Mouse (Mus musculus) hematopoietic stem cell, adult 5-6 weeks (primary cell): ENCODE results near the gene Zfp616. TPM values are rescaled to one million over a fixed set of nuclear protein-coding genes. Genes with fewer than 3 reads are reported as not detected.

Source experiments
- ATAC-seq, 2 experiments: fragments of 125-278 bp in 1 of 2; replicated peaks in 1 of 2; 2 replicates each; pipeline ENCODE4 v1.8.0; 2016 to 2017; ENCODE audit warnings: inconsistent platforms in 2 of 2, mild to moderate bottlenecking in 2 of 2, moderate number of reproducible peaks in 2 of 2, low read depth in 1 of 2, moderate TSS enrichment in 1 of 2; ENCODE audit not compliant: low FRiP score in 2 of 2, poor library complexity in 2 of 2, severe bottlenecking in 2 of 2, insufficient read depth in 1 of 2, low TSS enrichment in 1 of 2
- total RNA-seq: library from RNA; stranded (forward); fragments of 172-1452, 232-1000 nt; gene quantifications from 2 replicates; pipeline ENCODE4 v1.2.3, GENCODE M21; 2017

Zfp616 gene
- not detected in 2 replicates for total RNA-seq

GRCm38 (mm10) chr11:74069655-74070054 is at the start of gene Zfp616:
Zfp616 (plus strand) TSS chr11:74069955.
- ATAC-seq, result no peak

GRCm38 (mm10) chr11:74051347-74051746 is 18.4 kb upstream of the Zfp616 start:
- no peak for ATAC-seq

DNA sequence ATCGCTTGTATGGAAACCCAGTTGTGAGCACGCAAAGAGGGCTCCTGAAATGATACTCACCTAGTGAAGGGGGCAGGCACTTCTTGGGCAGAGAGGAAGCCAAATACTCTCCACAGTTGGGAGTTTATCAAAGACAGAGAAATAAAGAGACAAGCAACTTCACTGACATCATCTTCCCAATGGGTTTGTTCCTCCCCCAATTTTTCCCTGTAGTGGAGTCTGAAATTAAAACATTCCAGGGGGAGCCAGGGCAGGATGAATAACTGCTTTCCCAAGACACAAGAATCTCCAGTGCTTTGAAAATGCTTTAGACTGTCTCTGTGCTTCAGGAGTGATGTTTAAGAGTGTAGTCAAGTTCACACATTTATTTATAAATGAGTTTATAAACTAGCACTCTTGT is 13.3 kb upstream of the Zfp616 start, which contains the start of the genes Olfr139 and Olfr399:
Gene Olfr139, minus strand, starts transcription at position 101 of the 400 bp plus-strand sequence.
Gene Olfr399, minus strand, starts transcription at position 165 of the 400 bp plus-strand sequence.
- no peak for ATAC-seq

DNA sequence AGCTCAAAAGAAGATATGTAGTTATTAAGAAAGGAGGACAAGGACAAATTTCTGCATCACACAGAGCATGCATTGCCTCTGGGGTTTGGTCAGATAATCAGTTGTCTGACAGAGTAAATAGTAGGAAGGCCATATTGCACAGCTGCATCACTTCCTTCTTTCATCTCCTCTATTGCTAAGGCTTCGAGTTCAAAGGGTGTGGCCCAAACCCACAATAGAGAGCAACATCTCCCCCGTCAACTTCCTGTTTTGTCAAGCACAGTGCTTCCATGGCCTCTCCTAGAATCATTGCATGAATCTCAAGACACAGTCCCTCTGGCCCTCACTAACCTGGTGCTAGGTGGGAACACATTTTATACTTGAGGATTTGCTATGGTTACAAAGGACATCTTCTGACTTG is 31.0 kb downstream of the Zfp616 start:
- ATAC-seq, result no peak

DNA sequence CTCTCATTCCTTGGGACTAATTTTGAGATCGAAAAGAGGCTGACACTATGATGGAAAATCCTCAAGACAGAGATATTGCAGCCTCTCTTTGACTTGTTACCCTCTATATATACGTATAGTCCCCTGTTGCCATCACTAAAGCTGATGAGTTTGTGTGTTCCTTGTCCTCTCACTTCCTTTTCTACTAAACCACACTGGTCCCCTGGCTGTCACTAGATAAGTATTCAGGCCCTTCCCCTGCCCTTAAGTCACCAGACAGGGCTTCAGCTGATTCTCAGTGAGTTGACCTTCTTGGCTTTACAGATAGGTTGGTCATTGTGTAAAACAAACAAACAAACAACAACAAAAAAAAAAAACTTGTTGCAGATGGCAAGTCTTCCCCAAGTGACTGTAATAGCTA is 31.8 kb downstream of the Zfp616 start:
- no peak for ATAC-seq

DNA sequence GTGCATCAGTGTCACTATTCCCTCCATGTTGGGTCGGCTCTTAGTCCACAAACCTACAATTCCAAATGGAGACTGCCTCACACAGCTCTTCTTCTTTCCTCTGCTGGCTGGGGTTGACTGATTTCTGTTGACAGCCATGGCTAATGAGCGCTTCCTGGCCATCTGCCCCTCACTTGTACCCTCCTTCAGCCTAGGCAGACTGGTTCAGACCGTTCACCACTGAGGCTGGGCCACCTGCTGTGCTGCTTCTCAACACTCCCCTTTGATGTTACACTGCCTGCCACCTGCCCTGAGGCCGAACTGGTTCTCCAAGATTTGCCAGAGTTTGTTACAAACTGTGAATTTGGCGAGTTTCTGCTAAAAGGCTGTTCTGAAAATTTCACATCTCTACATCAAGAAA is 35.3 kb downstream of the Zfp616 start:
- no peak for ATAC-seq

DNA sequence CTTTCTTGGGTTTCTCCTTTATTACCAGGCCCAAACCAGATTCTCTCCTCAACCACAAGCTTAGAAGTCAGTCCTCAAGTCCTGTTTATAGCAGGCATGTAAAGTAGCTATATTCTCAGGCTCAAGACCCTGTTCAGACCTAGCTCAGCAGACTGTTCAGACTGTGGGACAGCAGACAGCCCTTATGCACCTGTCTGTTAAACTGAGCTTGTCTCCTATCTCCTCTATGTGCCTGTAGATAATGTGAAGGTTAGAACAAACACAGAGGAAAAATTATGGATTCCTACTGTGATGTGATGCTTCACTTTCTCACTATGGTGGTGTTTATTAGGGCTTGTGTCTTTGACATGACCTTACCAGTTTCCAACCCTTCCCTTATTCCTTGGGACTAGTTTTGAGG is 43.7 kb downstream of the Zfp616 start, which contains the start of gene Olfr401:
Gene Olfr401, plus strand, starts transcription at position 301 of the 400 bp plus-strand sequence.
- ATAC-seq, result no peak

Other genes with a start within 250 kb of the Zfp616 start
- gene Olfr393, start 218.5 kb upstream of the Zfp616 start, total RNA-seq, result not detected in 2 replicates
- gene Olfr394, start 179.2 kb upstream of the Zfp616 start, total RNA-seq, result not detected in 2 replicates
- not detected in 2 replicates for gene Olfr395, start 160.7 kb upstream of the Zfp616 start, total RNA-seq
- gene Olfr23, start 133.3 kb upstream of the Zfp616 start, total RNA-seq, result not detected in 2 replicates
- gene Olfr397, start 109.1 kb upstream of the Zfp616 start, total RNA-seq, result not detected in 2 replicates
- gene Olfr398, start 79.5 kb upstream of the Zfp616 start, total RNA-seq, result not detected in 2 replicates
- not detected in 2 replicates for gene Olfr139, start 13.4 kb upstream of the Zfp616 start, total RNA-seq
- gene Olfr399, start 13.3 kb upstream of the Zfp616 start, total RNA-seq, result not detected in 2 replicates
- not detected in 2 replicates for gene Olfr401, start 43.8 kb downstream of the Zfp616 start, total RNA-seq
- not detected in 2 replicates for gene Olfr402, start 83.6 kb downstream of the Zfp616 start, total RNA-seq
- not detected in 2 replicates for gene Olfr403, start 116.3 kb downstream of the Zfp616 start, total RNA-seq
- gene Olfr43, start 141.4 kb downstream of the Zfp616 start, total RNA-seq, result not detected in 2 replicates
- not detected in 2 replicates for gene Olfr406, start 189.9 kb downstream of the Zfp616 start, total RNA-seq
- not detected in 2 replicates for gene Olfr59, start 213.8 kb downstream of the Zfp616 start, total RNA-seq